Mouse (Mus musculus) G1E (cell line): Measurements from ENCODE around the gene Slc35e3.

Experiments used
- CTCF ChIP-seq: IDR thresholded peaks from 2 replicates; pipeline ENCODE4 v1.5.1; 2012; ENCODE audit warnings: low read depth, low read length, inconsistent platforms, mixed read lengths
- GATA1 ChIP-seq: IDR thresholded peaks from 2 replicates; pipeline ENCODE4 v1.6.1; 2012; ENCODE audit warnings: borderline replicate concordance, low read length, inconsistent platforms, mixed read lengths
- GATA2 ChIP-seq: IDR thresholded peaks from 2 replicates; pipeline ENCODE4 v1.6.1; 2012; ENCODE audit warnings: low read depth, low read length, inconsistent platforms, borderline replicate concordance
- POLR2AphosphoS5 ChIP-seq: IDR thresholded peaks from 2 replicates; pipeline ENCODE4 v1.6.1; 2012; ENCODE audit warnings: low read depth, low read length, inconsistent platforms; ENCODE audit not compliant: insufficient replicate concordance

- no peak for TF ChIP-seq POLR2AphosphoS5
- no peak for TF ChIP-seq CTCF
- TF ChIP-seq GATA1 = no peak
- TF ChIP-seq GATA2 = no peak
These were observed 28.6 kb upstream of the Slc35e3 start for GRCm38 (mm10) chr10:117774817-117775120.
